Mouse (Mus musculus) megakaryocyte, embryonic 14.5 days (primary cell): ENCODE measurements around the gene 3110082J24Rik. TPM values are rescaled to one million over a fixed set of nuclear protein-coding genes. Genes with fewer than 3 reads are reported as not detected.

Experiments used
- H3K27me3 ChIP-seq: replicated peaks from 2 replicates; pipeline ENCODE3; 2012; ENCODE audit warnings: inconsistent platforms
- H3K36me3 ChIP-seq: replicated peaks from 2 replicates; pipeline ENCODE3; 2012; ENCODE audit warnings: low read length, inconsistent platforms, mixed read lengths
- H3K4me1 ChIP-seq: 2 replicates; pipeline ENCODE4 v1.6.1; 2012; ENCODE audit warnings: inconsistent platforms
- H3K4me3 ChIP-seq: replicated peaks from 2 replicates; pipeline ENCODE3; 2012; ENCODE audit warnings: moderate library complexity, mild to moderate bottlenecking, inconsistent platforms
- H3K9me3 ChIP-seq: 2 replicates; pipeline ENCODE4 v1.6.1; 2012; ENCODE audit warnings: inconsistent platforms
- FLI1 ChIP-seq: IDR thresholded peaks from 2 replicates; pipeline ENCODE4 v1.6.1; 2012; ENCODE audit warnings: low read length, inconsistent platforms, mixed read lengths
- GATA1 ChIP-seq: IDR thresholded peaks from 3 replicates; pipeline ENCODE4 v1.6.1; 2012; ENCODE audit warnings: mixed read lengths, low read length, inconsistent platforms, borderline replicate concordance
- polyA plus RNA-seq: library from polyadenylated mRNA; stranded (reverse); fragments of >175 nt; gene quantifications from 2 replicates; pipeline ENCODE4 v1.2.3, GENCODE M21; 2012; ENCODE audit warnings: low replicate concordance; ENCODE audit not compliant: insufficient read depth

Gene 3110082J24Rik
- polyA plus RNA-seq, 1 experiment, result not detected

DNA sequence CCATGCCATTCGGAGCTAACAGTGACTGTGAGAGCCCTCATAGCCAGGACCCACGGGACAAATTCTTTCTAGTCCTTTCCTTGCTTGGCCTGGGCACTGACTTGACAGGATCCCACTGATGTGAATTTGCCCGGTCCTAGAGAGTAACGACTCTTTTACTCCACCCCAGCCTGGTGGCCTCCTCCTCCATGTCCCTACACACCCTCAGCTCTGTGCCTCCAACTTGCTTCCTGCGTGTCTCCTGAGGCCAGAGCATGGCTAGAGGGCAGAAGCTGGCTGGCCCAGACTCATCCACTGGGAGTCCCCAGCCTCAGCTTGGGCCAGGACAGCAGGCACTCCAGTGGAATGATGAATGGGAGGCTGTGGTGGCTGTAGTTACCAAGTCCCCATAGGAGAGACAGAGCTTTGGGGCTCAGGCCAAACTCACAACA, 1.7 kb upstream of the 3110082J24Rik start:
- Histone ChIP-seq H3K36me3 (no peaks in the 10 kb centered on the region), H3K4me1 (peaks cover 45% of the 10 kb centered on the region), H3K27me3 (peaks cover 96% of the 10 kb centered on the region), H3K9me3 (peaks cover 18% of the 10 kb centered on the region), H3K4me3 (peak overlapping the region; percentile 14)
- TF ChIP-seq GATA1 (no peak), FLI1 (no peak)

DNA sequence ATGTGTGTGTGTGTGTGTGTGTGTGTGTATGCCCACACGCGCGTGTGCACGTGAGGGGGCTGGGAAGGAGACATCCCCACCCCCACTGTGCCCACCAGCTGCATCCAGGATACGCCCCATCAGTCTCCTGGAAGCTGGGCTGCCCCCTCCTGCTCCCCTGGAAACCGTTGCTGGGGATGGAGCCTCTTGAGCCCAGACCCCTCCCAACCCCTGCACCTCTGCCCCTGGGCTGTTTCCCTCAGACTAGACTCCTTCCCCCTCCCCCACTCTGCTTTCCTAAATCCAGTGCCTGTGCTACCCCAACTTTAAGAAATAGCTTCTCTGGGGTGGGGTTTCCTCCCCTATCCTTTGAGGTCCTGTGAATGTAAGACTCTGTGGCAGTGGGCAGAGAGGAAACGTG, 1.3 kb upstream of the 3110082J24Rik start:
- Histone ChIP-seq H3K9me3 (peaks cover 22% of the 10 kb centered on the region), H3K4me1 (peaks cover 49% of the 10 kb centered on the region), H3K27me3 (peaks cover 96% of the 10 kb centered on the region), H3K4me3 (no peak overlapping the region), H3K36me3 (no peaks in the 10 kb centered on the region)
- TF ChIP-seq GATA1, result no peak
- TF ChIP-seq FLI1, result no peak

DNA sequence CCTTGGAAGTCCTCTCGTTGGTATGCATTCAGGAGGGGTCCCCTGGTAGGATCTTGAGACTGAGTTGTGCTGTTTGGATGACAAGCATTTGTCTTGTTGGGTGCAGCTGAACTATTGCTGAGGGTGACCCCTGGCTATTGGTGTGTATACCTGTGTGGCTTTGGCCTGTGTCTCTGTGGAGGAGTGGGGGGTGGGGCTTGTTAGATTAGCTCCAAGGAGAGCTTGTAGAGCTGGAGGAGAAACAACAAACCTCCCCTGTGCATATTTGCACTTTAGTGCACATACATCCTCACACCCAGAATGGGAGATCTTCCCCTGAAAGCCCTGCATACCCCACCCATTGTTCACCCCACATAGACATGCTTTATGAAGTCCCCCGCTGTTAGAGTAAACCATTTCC, 870 bp upstream of the 3110082J24Rik start:
- Histone ChIP-seq H3K27me3 (peaks cover 95% of the 10 kb centered on the region), H3K36me3 (no peaks in the 10 kb centered on the region), H3K4me3 (no peak overlapping the region), H3K4me1 (peaks cover 50% of the 10 kb centered on the region), H3K9me3 (peaks cover 27% of the 10 kb centered on the region)
- TF ChIP-seq FLI1, result no peak
- no peak for TF ChIP-seq GATA1

DNA sequence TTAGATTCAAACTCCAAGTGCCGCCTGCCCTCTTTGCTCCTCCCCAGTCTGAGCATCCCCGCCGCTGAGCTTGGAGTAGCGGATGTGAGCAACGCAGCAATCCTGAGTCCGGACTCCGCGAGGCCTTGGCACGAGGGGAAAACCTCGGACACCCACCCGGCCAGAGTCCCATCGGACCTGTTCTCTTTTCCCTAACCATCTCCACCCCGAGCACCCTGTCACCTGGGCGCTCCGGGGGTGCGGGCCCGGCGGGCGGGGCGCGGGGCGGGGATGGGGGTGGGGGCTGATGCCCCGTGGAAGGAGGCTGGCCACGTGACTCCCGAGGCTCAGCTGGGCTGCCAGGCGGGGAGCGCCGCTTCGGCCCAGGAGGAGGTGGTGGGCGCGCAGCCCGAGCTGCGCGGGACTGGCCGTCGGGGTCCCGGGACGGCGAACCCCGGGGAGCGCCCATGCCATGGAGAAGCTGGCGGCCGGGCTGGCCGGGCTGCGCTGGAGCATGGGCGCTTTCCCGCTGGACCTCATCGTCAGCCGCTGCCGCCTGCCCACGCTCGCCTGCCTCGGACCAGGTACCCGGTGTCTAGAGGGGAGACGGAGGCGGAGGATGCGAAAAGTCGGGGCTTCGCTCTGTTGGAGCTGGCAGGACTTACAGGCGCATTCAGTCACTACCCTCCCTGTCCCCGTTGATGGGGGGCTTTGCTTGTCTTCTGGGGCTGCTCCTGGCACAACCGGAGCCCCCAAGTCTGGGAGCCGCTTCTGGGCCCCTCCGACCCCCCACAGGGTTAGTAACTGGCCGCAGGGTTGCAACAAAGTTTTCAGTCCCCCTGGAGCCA, 832 bp downstream of the 3110082J24Rik start, which contains the start of gene Garem2:
Gene Garem2 (plus strand): TSS at position 321 of the 827 bp plus-strand sequence.
- Histone ChIP-seq H3K4me3 (peak within 1 kb of the TSS; percentile 84), H3K27me3 (peaks cover 91% of the 10 kb centered on the region)

DNA sequence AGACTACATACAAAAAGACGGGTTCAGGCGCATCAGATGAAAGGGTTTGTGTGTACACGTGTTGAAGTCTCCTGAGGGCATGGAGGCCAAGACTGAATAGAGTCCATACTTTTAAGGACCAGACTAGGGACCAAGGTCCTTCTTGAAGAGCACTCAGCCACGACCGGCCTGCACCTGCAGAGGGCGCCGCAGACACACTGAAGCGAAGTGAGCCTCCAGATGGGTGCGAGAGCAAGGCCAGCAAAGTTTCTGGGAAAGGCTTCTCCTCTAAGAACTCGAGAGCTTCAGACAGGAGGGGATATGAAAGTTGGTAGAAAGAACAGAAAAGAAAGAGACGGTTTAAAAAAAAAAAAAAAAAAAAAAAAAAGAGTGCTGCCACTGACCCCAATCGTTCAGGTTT, 1.5 kb downstream of the 3110082J24Rik start:
- Histone ChIP-seq H3K27me3 (peaks cover 89% of the 10 kb centered on the region), H3K4me1 (peaks cover 37% of the 10 kb centered on the region), H3K4me3 (no peak overlapping the region), H3K9me3 (peaks cover 51% of the 10 kb centered on the region), H3K36me3 (no peaks in the 10 kb centered on the region)
- TF ChIP-seq GATA1, result no peak
- no peak for TF ChIP-seq FLI1

More for the DNA sequence above, 832 bp downstream of the 3110082J24Rik start, which contains the start of gene Garem2:
- Histone ChIP-seq H3K9me3 (peaks cover 44% of the 10 kb centered on the region), H3K36me3 (no peaks in the 10 kb centered on the region), H3K4me1 (peaks cover 37% of the 10 kb centered on the region)
- TF ChIP-seq GATA1 (no peak), FLI1 (no peak)

DNA sequence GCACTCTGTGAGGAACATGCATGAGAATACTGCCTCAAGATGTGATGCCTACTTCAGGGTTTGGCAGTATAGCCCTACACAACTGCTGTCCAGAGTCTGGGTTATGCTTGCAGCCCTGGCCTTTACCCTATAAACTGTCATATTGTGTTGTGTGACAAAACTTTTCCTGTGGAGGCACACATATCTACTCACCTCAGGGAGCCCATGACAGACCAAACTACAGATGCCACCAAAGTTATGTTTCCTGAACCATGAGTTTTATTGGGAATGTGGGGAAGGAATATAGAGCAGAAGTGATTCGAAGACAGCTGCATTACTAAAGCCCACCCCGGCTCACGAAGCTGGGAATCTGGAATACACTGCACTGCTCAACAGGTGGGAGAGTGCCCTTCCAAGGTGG, 2.5 kb downstream of the 3110082J24Rik start:
- no peak overlapping the region for H3K4me3 ChIP-seq
- H3K27me3 ChIP-seq, result peaks cover 87% of the 10 kb centered on the region
- peaks cover 55% of the 10 kb centered on the region for H3K9me3 ChIP-seq
- H3K4me1 ChIP-seq, result peaks cover 37% of the 10 kb centered on the region
- TF ChIP-seq GATA1, result no peak
- TF ChIP-seq FLI1, result no peak
- H3K36me3 ChIP-seq, result no peaks in the 10 kb centered on the region

DNA sequence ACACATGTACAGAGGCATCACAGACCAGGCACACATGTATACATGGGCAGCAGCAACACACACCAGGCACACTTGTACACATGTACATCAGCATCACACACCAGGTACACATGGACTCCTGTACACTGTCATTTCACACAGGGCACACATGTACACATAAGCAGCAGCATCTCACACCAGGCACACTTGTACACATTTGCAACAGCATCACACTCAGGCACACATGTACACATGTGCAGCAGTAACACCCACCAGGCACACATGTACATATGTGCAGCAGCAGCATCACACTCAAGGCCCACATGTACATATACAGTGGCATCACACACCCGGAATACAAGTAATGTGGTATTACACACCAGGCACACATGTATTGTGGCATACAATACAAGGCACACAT, 7.6 kb downstream of the 3110082J24Rik start:
- H3K4me3 ChIP-seq, result peak overlapping the region; percentile 13
- no peaks in the 10 kb centered on the region for H3K36me3 ChIP-seq
- no peak for TF ChIP-seq GATA1
- peaks cover 49% of the 10 kb centered on the region for H3K27me3 ChIP-seq
- peaks cover 43% of the 10 kb centered on the region for H3K9me3 ChIP-seq
- peaks cover 14% of the 10 kb centered on the region; the same call in 1 of the 2 replicates for H3K4me1 ChIP-seq

DNA sequence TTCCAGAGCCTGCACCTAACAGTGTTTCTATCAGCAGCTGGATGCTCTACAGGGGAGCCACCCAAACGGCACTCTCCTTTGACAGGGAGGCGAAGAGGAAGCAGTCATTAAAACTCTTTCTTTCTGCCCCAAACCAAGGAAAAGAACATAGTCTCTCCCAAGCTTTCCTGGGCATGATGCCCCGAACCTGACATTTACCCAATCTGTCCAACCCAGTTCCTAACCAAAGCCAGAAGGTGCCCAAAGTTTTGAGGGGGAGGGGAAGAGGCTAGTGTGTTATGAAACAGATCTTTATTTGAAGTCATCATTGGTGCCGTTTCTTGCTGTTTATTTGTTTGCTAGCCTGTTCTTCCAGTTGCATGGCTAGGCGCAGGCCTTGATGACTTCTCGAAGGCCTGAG, 10.2 kb downstream of the 3110082J24Rik start:
- H3K4me3 ChIP-seq, result no peak overlapping the region
- TF ChIP-seq FLI1 (no peak), GATA1 (no peak)
- peaks cover 30% of the 10 kb centered on the region for H3K27me3 ChIP-seq
- H3K9me3 ChIP-seq, result peaks cover 18% of the 10 kb centered on the region
- peaks cover 4% of the 10 kb centered on the region; the same call in 1 of the 2 replicates for H3K4me1 ChIP-seq
- H3K36me3 ChIP-seq, result no peaks in the 10 kb centered on the region

DNA sequence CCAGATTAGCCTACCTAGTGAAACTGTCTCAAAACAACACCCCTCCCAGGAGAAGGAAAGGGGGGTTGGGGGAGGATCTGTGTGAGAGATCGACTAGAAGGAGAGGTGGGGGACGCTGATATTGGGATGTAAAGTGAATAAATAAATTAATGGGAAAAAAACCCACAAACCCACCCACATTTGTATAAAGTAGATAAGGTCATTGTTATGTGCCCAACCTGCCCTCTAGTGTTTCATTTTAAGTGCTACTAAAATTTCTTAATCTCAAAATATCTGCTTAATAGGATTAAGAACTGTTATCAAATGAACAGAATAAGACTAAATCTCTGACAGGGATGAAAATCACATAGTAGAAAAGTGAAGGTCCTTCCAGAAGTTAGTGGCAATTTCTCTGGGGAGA, 11.5 kb downstream of the 3110082J24Rik start:
- H3K4me1 ChIP-seq, result peaks cover 4% of the 10 kb centered on the region; the same call in 1 of the 2 replicates
- H3K4me3 ChIP-seq, result no peak overlapping the region
- H3K27me3 ChIP-seq, result peaks cover 19% of the 10 kb centered on the region
- no peak for TF ChIP-seq GATA1
- no peak for TF ChIP-seq FLI1
- peaks cover 4% of the 10 kb centered on the region for H3K9me3 ChIP-seq
- no peaks in the 10 kb centered on the region for H3K36me3 ChIP-seq

DNA sequence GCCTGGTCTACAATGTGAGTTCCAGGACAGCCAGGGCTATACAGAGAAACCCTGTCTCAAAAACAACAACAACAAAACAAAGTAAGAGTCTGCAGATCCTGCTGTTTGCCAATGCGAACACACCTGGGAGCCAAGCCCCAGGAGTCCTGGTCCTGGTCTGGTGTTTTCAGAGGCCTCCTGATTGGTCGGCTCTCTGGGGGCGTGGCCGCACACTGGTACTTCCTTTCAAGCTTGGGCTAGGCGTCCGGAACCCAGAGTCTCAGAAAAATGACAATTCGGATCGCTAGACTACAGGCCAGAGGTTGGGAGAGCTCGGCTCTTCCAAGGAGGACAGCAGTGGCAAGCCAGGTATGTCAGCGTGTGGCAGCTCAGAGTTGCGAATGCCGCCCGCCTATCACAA, 13.2 kb downstream of the 3110082J24Rik start:
- no peaks in the 10 kb centered on the region; the same call in 1 of the 2 replicates for H3K4me1 ChIP-seq
- TF ChIP-seq FLI1, result no peak
- no peak for TF ChIP-seq GATA1
- H3K27me3 ChIP-seq, result peaks cover 7% of the 10 kb centered on the region
- H3K4me3 ChIP-seq, result no peak overlapping the region
- no peaks in the 10 kb centered on the region for H3K36me3 ChIP-seq
- peaks cover 4% of the 10 kb centered on the region; the same call in 1 of the 2 replicates for H3K9me3 ChIP-seq
